Mouse (Mus musculus) adrenal gland, postnatal 4 days (tissue): ENCODE measurements at regions not wholly inside any gene's neighbourhood (a gene's known extent, or its start where the extent isn't known, plus 50 kb on each side); places are given as distances from the start of the nearest gene placed in this dataset.

Source experiments
- DNase-seq, 2 experiments: peaks; one replicate each; pipeline ENCODE4 v3.0.0; 2021 to 2022; ENCODE audit warnings: low spot score in 2 of 2, mixed read lengths in 2 of 2

DNA sequence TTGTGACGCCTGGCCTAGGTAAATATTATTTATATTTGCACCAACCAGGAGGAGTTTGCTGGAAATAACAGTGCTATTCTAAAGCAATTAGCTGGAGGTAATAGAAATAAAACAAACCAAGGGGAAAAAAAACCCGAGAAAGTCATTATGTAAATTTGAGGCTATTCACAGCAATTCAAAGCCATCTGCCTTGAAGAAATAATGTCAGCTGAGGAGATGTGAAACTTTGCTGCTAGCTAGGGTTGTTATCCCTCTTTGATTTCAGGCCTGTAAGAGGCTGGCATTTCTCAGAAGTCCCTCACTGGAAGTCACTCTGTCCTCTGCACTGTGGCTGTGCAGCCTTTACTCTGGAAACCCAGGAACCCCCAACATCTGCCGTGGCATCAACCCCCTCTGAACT lies 67.5 kb upstream of the Map1b start:
- DNase-seq, result no peak

DNA sequence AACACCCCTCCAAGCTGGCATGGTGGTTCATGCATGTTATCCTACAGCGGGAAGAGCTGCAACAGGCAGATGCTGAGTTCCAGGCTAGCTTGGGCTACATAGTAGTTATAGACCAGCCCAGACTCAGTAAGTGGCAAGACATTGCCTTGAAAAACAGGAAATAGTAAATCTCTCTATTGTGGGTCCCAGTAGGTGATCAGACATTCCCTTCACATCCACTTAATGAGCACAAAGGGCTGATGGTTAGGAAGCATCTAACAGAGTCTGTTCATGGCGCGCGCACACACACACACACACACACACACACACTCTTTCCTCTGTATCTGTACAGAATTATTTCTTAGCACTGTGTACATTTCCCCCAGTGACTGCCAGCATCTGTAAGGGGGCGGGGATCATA lies 64.0 kb upstream of the Map1b start:
- DNase-seq, result no peak

DNA sequence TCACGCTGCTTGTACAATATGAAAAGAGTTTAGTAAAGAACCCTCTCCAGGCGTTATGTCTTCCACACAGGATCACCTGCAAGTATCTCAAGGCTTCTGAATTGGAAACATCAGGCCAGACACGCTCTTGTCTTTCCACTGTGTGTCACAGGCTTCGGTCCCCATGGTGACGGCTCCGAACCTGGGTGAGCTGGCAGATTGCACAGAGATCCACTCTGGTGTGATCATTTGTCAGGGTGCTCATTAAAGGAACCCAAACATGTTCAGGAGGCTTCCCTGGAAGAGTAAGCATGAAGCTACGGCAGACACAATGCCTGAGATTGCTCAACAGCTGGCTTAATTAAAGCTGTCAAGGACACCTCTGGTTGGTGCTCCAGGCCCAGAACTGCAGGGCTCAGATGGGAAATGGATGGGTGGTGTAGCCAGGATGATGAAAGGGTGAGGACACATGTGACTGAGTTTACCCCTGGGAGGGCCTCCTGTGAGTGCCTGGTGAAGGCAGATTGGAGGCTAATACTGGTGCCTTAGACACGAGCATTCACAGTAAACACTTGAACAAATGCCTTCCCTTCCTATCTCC lies 63.3 kb upstream of the Map1b start:
- no peak for DNase-seq

DNA sequence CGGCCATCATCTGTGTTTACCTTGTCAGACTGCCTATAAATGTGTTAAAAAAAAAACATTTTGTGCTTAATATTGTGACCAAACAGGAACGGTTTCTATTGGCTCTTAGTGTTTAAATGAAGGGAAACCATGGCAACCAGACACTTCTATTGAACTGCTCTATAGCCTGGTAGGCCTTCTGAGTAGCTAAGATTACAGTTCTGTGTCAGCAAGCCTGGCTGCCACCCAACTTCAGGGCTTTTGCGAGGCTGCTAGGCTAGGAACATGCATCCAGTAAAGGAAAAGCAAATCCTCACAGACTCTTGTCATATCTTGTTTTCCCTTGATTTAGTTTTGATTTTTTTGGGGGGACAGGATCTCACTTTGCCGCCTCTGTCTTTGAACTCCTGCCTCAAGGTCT lies 61.3 kb upstream of the Map1b start:
- DNase-seq, result no peak

DNA sequence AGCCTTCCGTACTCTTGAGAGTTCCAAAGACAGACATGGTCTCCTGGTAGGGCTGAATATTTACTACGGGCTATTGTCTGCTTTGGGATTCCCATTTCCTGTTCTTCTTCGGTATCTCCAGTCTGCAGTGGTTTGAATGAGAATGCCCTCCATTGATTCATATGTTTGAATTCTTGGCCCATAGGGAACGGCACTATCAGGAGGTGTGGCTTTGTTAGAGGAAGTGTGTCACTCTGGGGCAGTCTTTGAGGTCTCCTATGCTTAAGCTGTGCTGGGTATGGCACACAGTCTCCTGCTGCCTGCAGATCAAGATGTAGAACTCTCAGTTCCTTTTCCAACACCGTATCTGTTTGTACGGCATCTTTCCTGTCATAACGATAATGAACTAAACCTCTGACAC lies 56.7 kb upstream of the Map1b start:
- no peak for DNase-seq

DNA sequence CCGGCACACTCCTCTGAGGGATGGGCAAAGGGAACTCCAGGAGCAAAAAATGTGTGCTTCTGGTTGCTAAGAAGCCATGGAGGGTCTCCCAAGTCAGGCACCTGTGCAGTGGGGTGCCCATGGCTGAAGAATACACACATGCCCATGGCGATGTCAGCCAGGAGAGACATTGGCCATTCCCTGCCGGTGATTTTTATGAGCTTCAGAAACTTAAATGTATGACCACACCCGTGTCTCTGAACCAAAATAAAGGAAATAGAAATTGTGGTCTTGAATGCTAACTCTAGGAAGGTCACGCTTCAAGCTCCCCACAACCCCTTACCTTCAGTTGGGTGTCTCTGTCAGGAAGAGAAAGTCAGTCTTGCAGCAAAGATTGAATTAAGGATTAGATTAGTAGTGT lies 56.0 kb upstream of the Map1b start:
- no peak for DNase-seq
